Mouse (Mus musculus) intestine, postnatal 0 days (tissue): ENCODE results near the gene Med13. TPM values are rescaled to one million over a fixed set of nuclear protein-coding genes. Genes with fewer than 3 reads are reported as not detected.

ENCODE experiments used
- ATAC-seq: fragments of 200-750 bp; cut with Nextera tagmentation; 2 replicates; pipeline ENCODE4 v1.8.0; 2017; ENCODE audit warnings: mild to moderate bottlenecking, moderate TSS enrichment, moderate library complexity
- H3K27ac ChIP-seq: fragments of 300-500 bp; sonication (generic); 2 replicates; pipeline ENCODE4 v1.5.1; 2014; ENCODE audit warnings: mild to moderate bottlenecking, low read depth, low read length, moderate library complexity
- H3K27me3 ChIP-seq: fragments of 300-500 bp; sonication (generic); replicated peaks from 2 replicates; pipeline ENCODE4 v1.6.1; 2014; ENCODE audit warnings: low read length, mixed read lengths; ENCODE audit not compliant: control insufficient read depth, insufficient read depth
- H3K36me3 ChIP-seq: fragments of 300-500 bp; sonication (generic); 2 replicates; pipeline ENCODE4 v1.6.1; 2014; ENCODE audit warnings: mild to moderate bottlenecking, moderate library complexity; ENCODE audit not compliant: control insufficient read depth, insufficient read depth
- H3K4me1 ChIP-seq: fragments of 300-500 bp; sonication (generic); replicated peaks from 2 replicates; pipeline ENCODE4 v1.6.1; 2014; ENCODE audit warnings: antibody characterized with exemption, low read length, mixed read lengths; ENCODE audit not compliant: control insufficient read depth, insufficient read depth
- H3K4me2 ChIP-seq: fragments of 300-500 bp; sonication (generic); replicated peaks from 2 replicates; pipeline ENCODE4 v1.6.1; 2014; ENCODE audit warnings: low read depth, mild to moderate bottlenecking, moderate library complexity
- H3K4me3 ChIP-seq: fragments of 300-500 bp; sonication (generic); 2 replicates; pipeline ENCODE4 v1.5.1; 2014; ENCODE audit warnings: low read depth, low read length
- H3K9ac ChIP-seq: fragments of 300-500 bp; sonication (generic); 2 replicates; pipeline ENCODE4 v1.6.1; 2014; ENCODE audit warnings: mild to moderate bottlenecking, low read depth, low read length
- H3K9me3 ChIP-seq: fragments of 300-500 bp; sonication (generic); 2 replicates; pipeline ENCODE4 v1.6.1; 2016; ENCODE audit warnings: mixed run types; ENCODE audit not compliant: control insufficient read depth
- CTCF ChIP-seq: sonication (generic); IDR thresholded peaks from 2 replicates; pipeline ENCODE4 v1.5.1; 2016; ENCODE audit warnings: low read depth, mild to moderate bottlenecking, control low read depth, antibody characterized with exemption, moderate library complexity
- WGBS: fragments of 180-500 bp; shearing (Covaris S2); extraction: QIAGEN DNeasy Blood & Tissue Kit; methylation state at CpG from one replicate; pipeline ENCODE4 v1.1.7; 2014; 5-methylcytosine and 5-hydroxymethylcytosine counted together
- polyA plus RNA-seq: library from polyadenylated mRNA; unstranded; fragments of >200 nt; fragmentation: Nextera tagmentation; extraction: Ambion mirVana; gene quantifications from 2 replicates; pipeline ENCODE4 v1.2.1, GENCODE M21; 2015

Gene Med13
- polyA plus RNA-seq, 1 experiment from 2014 or later = 6.1 TPM

- no peak for ATAC-seq
- Histone ChIP-seq H3K4me3 (no peak overlapping the region), H3K9me3 (no peaks in the 10 kb centered on the region), H3K4me2 (no peak overlapping the region), H3K27me3 (no peaks in the 10 kb centered on the region), H3K36me3 (peaks cover 30% of the 10 kb centered on the region), H3K27ac (no peak overlapping the region; the same call in 1 of the 2 replicates), H3K4me1 (no peaks in the 10 kb centered on the region), H3K9ac (no peak overlapping the region)
- TF ChIP-seq CTCF = no peak
- WGBS = 93% methylated on average over 13 of the region's 13 CpGs
Measured at GRCm38 (mm10) chr11:86231781-86232350, 125.5 kb downstream of the Med13 start.

GRCm38 (mm10) chr11:86226646-86227180 is 130.7 kb downstream of the Med13 start:
- Histone ChIP-seq H3K36me3 (peaks cover 26% of the 10 kb centered on the region), H3K4me1 (no peaks in the 10 kb centered on the region), H3K27me3 (no peaks in the 10 kb centered on the region), H3K4me2 (no peak overlapping the region), H3K9me3 (no peaks in the 10 kb centered on the region), H3K9ac (no peak overlapping the region), H3K27ac (no peak overlapping the region), H3K4me3 (no peak overlapping the region)
- TF ChIP-seq CTCF = no peak
- 88% methylated on average over 8 of the region's 8 CpGs for WGBS
- ATAC-seq = no peak

- no peak overlapping the region for H3K4me3 ChIP-seq
- H3K36me3 ChIP-seq = peaks cover 19% of the 10 kb centered on the region
Measured at GRCm38 (mm10) chr11:86225761-86226160, 131.6 kb downstream of the Med13 start.

More at GRCm38 (mm10) chr11:86225761-86226160, 131.6 kb downstream of the Med13 start:
- no peak for ATAC-seq
- Histone ChIP-seq H3K27ac (no peak overlapping the region), H3K27me3 (no peaks in the 10 kb centered on the region), H3K9ac (no peak overlapping the region), H3K9me3 (no peaks in the 10 kb centered on the region), H3K4me2 (no peak overlapping the region), H3K4me1 (no peaks in the 10 kb centered on the region)
- TF ChIP-seq CTCF = no peak
- WGBS = 90% methylated on average over 4 of the region's 4 CpGs

Other genes with a start within 250 kb of the Med13 start
- gene Brip1, start 156.4 kb downstream of the Med13 start, polyA plus RNA-seq = 3.6 and 4.9 TPM in 2 replicates
- 4.1 and 5.2 TPM in 2 replicates for gene Ints2, start 100.0 kb downstream of the Med13 start, polyA plus RNA-seq
- 48.5 and 50.7 TPM in 2 replicates for gene Rnft1, start 127.1 kb upstream of the Med13 start, polyA plus RNA-seq
- gene Rps6kb1, start 187.2 kb upstream of the Med13 start, polyA plus RNA-seq = 37.9 and 39.9 TPM in 2 replicates
- 4.7 and 5.9 TPM in 2 replicates for gene Tubd1, start 187.4 kb upstream of the Med13 start, polyA plus RNA-seq